Mouse (Mus musculus) heart, adult 2 months (tissue): Measurements from ENCODE around the gene Cops3. TPM values are rescaled to one million over a fixed set of nuclear protein-coding genes. Genes with fewer than 3 reads are reported as not detected.

Experiments
- DNase-seq, 2 experiments: peaks; one replicate each; pipeline ENCODE4 v3.0.0; 2021
- H3K27ac ChIP-seq: fragments of 200-600 bp; 2 replicates; pipeline ENCODE4 v1.8.1; 2022
- H3K27me3 ChIP-seq: fragments of 200-500 bp; 2 replicates; pipeline ENCODE4 v1.6.1; 2012; ENCODE audit warnings: mild to moderate bottlenecking, low read length, inconsistent platforms, mixed read lengths; ENCODE audit not compliant: control insufficient read depth, insufficient read depth
- H3K36me3 ChIP-seq: fragments of 200-500 bp; 2 replicates; pipeline ENCODE4 v1.6.1; 2012; ENCODE audit warnings: low read length, inconsistent platforms; ENCODE audit not compliant: control insufficient read depth, insufficient read depth
- H3K4me1 ChIP-seq: fragments of 200-500 bp; 2 replicates; pipeline ENCODE4 v1.6.1; 2011; ENCODE audit warnings: low read length; ENCODE audit not compliant: control insufficient read depth, insufficient read depth
- H3K4me3 ChIP-seq: fragments of 200-600 bp; 2 replicates; pipeline ENCODE4 v1.8.1; 2022
- H3K79me2 ChIP-seq: fragments of 200-500 bp; replicated peaks from 2 replicates; pipeline ENCODE4 v1.6.1; 2012; ENCODE audit warnings: mild to moderate bottlenecking, inconsistent platforms, low read length, moderate library complexity, mixed read lengths; ENCODE audit not compliant: control insufficient read depth, insufficient read depth
- H3K9ac ChIP-seq: fragments of 200-500 bp; 2 replicates; pipeline ENCODE4 v1.6.1; 2012; ENCODE audit warnings: low read depth, mild to moderate bottlenecking, control low read depth, inconsistent platforms, low read length, mixed read lengths
- CTCF ChIP-seq: fragments of 200-600 bp; IDR thresholded peaks from 2 replicates; pipeline ENCODE4 v1.8.1; 2022; ENCODE audit warnings: antibody characterized with exemption, mild to moderate bottlenecking, moderate library complexity
- EP300 ChIP-seq: fragments of 200-500 bp; IDR thresholded peaks from 2 replicates; pipeline ENCODE4 v1.6.1; 2011; ENCODE audit warnings: low read depth, low read length, control low read depth; ENCODE audit not compliant: insufficient read depth
- POLR2A ChIP-seq: fragments of 200-500 bp; IDR thresholded peaks from 2 replicates; pipeline ENCODE4 v1.6.1; 2011; ENCODE audit warnings: mild to moderate bottlenecking, low read depth, low read length, control low read depth; ENCODE audit not compliant: insufficient read depth
- WGBS: fragments of 180-500 bp; shearing (Covaris S2); methylation state at CpG from one replicate; pipeline ENCODE4 v1.1.7; 2018; 5-methylcytosine and 5-hydroxymethylcytosine counted together
- intact Hi-C: fragments of 180-260 bp; cut with DNase I; formaldehyde crosslinking; loops from one replicate; pipeline ENCODE4 v1.15.1; 2025
- polyA plus RNA-seq: library from polyadenylated mRNA; depleted of rRNA; stranded (reverse); fragments of >200 nt; gene quantifications from 2 replicates; pipeline ENCODE4 v1.2.3, GENCODE M21; 2012
- total RNA-seq, 2 experiments: library from RNA; stranded (reverse); gene quantifications; 2 replicates each; pipeline ENCODE4 v1.2.3; 2021

The Cops3 gene
- total and polyA plus RNA-seq, 3 experiments: 28.4 to 75.5 (median 67.7) TPM

DNA sequence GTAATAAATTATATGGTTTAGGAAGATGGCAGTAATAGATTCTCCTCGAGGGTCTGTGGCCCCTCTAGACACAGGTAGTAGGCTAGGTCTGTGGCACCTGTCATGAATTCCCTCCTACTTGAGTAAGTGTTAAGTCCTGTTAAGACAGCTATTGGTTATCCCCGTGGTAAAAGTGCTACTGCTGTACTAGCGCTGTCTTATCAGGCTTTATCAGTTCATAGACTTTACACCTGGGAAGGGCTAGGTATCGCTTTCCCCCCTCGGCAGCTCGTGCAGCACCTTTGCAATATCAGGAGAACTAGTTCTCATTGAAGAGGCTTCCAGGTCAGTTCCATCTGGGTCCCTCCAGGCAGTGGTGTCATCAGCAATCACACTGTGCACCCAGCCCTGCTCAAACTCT is 24.7 kb upstream of the Cops3 start:
- no peak for DNase-seq
- Histone ChIP-seq H3K27me3 (no peaks in the 10 kb centered on the region), H3K4me3 (no peak overlapping the region), H3K4me1 (no peaks in the 10 kb centered on the region), H3K9ac (no peak overlapping the region), H3K27ac (no peak overlapping the region), H3K36me3 (no peaks in the 10 kb centered on the region), H3K79me2 (no peaks in the 10 kb centered on the region)
- TF ChIP-seq POLR2A (no peak), EP300 (no peak), CTCF (no peak)
- intact Hi-C loops: no loop called here
- WGBS: 83% methylated on average over 6 of the region's 6 CpGs

DNA sequence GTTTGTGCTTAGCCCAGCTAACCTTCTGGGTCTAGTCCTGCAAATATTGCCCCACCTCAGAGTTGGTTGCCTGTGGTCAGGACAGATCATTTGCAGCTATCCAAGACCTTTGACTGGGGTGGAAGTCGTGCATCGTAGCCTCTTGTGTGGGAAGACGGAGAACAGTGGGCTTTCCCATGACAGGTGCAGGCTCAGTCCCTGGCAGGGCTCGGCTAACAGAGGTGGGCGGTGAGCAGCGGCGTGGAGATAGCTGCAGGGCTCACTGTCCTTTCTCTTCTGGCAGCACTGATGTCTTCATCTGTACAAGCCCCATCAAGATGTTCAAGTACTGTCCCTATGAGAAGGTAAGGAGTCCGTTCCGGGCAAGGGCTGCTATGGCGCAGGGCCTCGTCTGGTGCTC is 20.8 kb upstream of the Cops3 start:
- Histone ChIP-seq H3K27ac (no peak overlapping the region), H3K36me3 (no peaks in the 10 kb centered on the region), H3K4me3 (no peak overlapping the region), H3K27me3 (no peaks in the 10 kb centered on the region), H3K79me2 (no peaks in the 10 kb centered on the region), H3K9ac (no peak overlapping the region), H3K4me1 (no peaks in the 10 kb centered on the region)
- TF ChIP-seq EP300: no peak
- TF ChIP-seq POLR2A: no peak
- no peak for TF ChIP-seq CTCF
- no peak for DNase-seq
- WGBS: 93% methylated on average over 11 of the region's 11 CpGs
- intact Hi-C loops: no loop called here

DNA sequence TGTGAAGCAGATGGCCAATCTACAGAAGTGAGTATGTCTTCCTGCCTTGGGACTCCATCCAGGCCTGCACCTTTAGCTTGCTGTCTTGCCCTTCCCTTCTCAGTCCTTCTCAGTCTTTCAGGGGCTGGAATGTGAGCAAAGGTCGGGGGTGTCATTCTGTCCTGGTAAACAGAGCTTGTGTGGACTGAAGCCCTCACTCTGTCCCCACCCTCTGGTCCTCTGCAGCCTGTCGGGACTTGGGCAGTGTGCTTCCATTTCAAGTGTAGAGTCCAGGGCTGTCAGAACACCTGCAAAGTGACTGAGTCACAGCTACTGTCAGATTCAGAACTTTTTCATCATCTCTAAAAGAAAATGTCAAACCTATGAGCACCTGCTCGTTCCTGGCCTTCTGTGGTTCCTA is 13.2 kb upstream of the Cops3 start:
- Histone ChIP-seq H3K79me2 (no peaks in the 10 kb centered on the region), H3K4me3 (no peak overlapping the region), H3K27ac (no peak overlapping the region), H3K4me1 (no peaks in the 10 kb centered on the region), H3K9ac (no peak overlapping the region), H3K27me3 (no peaks in the 10 kb centered on the region), H3K36me3 (0 out of 2 replicates have a peak, but pooled peaks cover 2% of the 10 kb centered on the region)
- intact Hi-C loops: no loop called here
- no peak for TF ChIP-seq CTCF
- TF ChIP-seq POLR2A: no peak
- TF ChIP-seq EP300: no peak
- WGBS: 75% methylated on average over 3 of the region's 3 CpGs
- no peak for DNase-seq

- intact Hi-C loops: no loop called here
- TF ChIP-seq POLR2A (peak; percentile 60; the same call in 1 of the 2 replicates), EP300 (0 out of 2 replicates have a peak, but pooled peaks have one; percentile 17), CTCF (peak; percentile 42)
- no peaks in the 10 kb centered on the region for H3K79me2 ChIP-seq
- peak; percentile 90 for DNase-seq
- H3K4me3 ChIP-seq: peak overlapping the region; percentile 85
- H3K4me1 ChIP-seq: no peaks in the 10 kb centered on the region
- WGBS: under 1% methylated on average over 69 of the region's 69 CpGs
- H3K36me3 ChIP-seq: peaks cover 2% of the 10 kb centered on the region; the same call in 1 of the 2 replicates
- no peaks in the 10 kb centered on the region for H3K27me3 ChIP-seq
- H3K9ac ChIP-seq: peak overlapping the region; percentile 95
- peak overlapping the region; percentile 90 for H3K27ac ChIP-seq
Measured at GRCm38 (mm10) chr11:59847891-59848884, 8.6 kb upstream of the Cops3 start.

DNA sequence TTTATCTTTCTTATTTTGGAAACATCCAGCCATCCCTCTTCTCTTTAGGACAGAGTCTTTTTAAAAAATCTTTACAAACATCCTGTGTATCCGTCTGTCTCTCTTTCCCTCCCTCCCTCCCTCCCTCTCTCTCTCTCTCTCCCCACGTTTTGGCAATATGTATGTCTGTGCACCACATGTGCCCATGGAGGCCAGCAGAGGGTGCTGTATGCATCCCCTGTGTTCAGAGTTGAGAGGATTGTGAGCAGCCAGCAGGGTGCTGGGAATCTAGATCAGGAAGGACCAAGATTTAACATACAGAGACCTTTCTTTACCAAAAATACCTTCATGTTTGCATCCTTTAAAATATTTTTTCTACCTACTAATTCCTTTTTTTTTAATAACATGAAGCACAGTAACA is 7.5 kb upstream of the Cops3 start:
- no peak overlapping the region; the same call in 1 of the 2 replicates for H3K27ac ChIP-seq
- peak overlapping the region; percentile 85; the same call in 1 of the 2 replicates for H3K4me3 ChIP-seq
- H3K79me2 ChIP-seq: no peaks in the 10 kb centered on the region
- 11% methylated on average over 2 of the region's 2 CpGs for WGBS
- TF ChIP-seq POLR2A (no peak), CTCF (peak; percentile 72), EP300 (no peak)
- H3K27me3 ChIP-seq: no peaks in the 10 kb centered on the region
- H3K4me1 ChIP-seq: no peaks in the 10 kb centered on the region
- DNase-seq: peak; percentile 48 to 54
- H3K9ac ChIP-seq: no peak overlapping the region
- intact Hi-C loops: no loop called here
- peaks cover 2% of the 10 kb centered on the region; the same call in 1 of the 2 replicates for H3K36me3 ChIP-seq

- WGBS: 98% methylated on average over 11 of the region's 11 CpGs
Measured at GRCm38 (mm10) chr11:59846311-59846710, 6.7 kb upstream of the Cops3 start.

More at GRCm38 (mm10) chr11:59846311-59846710, 6.7 kb upstream of the Cops3 start:
- no peak for DNase-seq
- no peak overlapping the region for H3K4me3 ChIP-seq
- peaks cover 2% of the 10 kb centered on the region; the same call in 1 of the 2 replicates for H3K36me3 ChIP-seq
- no peaks in the 10 kb centered on the region for H3K27me3 ChIP-seq
- TF ChIP-seq POLR2A: no peak
- no peak for TF ChIP-seq EP300
- TF ChIP-seq CTCF: no peak
- no peak overlapping the region for H3K27ac ChIP-seq
- no peak overlapping the region for H3K9ac ChIP-seq
- 0 out of 2 replicates have a peak, but pooled peaks cover 1% of the 10 kb centered on the region for H3K79me2 ChIP-seq
- intact Hi-C loops: no loop called here
- H3K4me1 ChIP-seq: no peaks in the 10 kb centered on the region
